Mouse (Mus musculus) ES-CJ7 (cell line): Measurements from ENCODE around the gene C1qtnf6.
A peak's percentile ranks its signal among the peaks of the same experiment; 100 is the strongest.

Source experiments
- DNase-seq: peaks from one replicate; pipeline ENCODE4 v3.0.0; 2011; ENCODE audit warnings: low read depth, low spot score

The C1qtnf6 gene

DNA sequence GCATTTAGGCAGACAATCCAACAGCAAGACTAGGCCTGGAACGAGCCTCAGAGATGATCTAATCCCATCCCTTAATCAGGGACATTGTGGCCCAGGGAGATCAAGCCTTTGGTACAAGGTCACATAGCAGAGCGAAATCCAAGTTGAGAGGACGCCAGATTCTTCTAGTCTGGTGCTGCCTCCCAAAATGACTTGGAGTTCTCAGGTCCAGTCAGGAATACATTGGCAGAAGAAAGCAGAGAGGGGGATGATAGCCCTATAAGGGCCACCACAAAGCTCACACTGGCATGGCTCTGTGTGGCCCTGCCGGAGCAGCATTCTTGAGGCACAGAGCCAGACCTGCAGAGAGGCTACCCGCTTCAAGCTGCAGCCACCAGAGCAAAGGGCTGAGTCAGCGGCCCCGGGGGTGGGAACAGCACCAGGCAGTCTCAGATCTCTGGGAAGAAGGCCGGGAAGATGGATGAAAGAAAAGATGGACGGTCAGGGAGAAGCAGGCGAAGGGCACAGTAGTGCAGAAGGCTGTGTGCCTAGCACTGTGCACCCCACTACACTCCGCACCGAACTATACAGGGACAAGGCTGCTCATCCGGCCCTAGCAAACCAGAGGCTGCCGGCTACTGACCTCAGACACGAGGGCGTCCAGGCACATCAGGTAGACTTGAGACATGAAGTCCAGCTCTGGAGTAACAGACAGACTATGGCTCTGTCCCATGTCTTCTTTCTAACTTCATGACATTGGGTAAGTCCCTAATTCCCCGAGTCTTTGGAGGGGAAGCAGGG is at the start of gene C1qtnf6:
TSS of gene C1qtnf6 (minus strand) at position 746 of the 780 bp plus-strand sequence.
- DNase-seq, result no peak

GRCm38 (mm10) chr15:78576284-78576810 is 45.1 kb upstream of the C1qtnf6 start:
- peak; percentile 47 for DNase-seq

DNA sequence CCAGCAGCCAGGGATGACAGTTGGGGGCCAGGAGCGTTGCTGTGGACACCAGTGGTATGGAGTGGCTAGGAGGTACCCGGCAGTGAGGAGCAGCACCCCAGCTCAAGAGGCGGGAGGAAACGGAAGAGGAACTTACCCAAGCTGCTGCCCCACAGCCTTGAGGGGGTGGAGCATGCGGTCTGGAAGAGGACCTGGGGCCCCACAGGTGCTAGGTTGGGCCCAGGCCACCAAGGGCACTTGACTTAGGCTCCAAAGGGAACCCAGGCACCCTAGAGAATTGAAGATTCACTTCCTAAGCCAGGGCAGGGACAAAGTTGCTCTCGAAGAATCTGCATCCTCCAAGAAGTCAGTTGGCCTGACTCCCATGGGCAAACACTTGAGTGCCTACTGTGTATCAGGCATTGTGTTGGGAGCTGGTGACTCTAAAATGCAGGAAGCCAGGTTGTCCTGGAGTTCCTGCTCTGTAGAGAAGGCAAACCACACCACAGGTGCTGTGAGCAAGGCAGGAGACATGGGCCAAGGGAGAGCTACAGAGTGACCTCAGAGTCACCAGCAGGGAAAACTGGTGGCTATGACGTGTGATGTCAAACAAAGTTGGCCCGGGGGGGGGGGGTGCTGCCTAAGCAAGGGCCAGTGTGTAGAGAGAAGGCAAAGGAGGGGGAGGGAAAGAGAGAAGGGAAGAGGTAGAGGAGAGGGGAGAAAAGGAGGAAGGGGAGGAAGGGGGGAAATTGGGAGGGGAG is 41.6 kb upstream of the C1qtnf6 start, which contains the start of gene Rac2:
TSS of gene Rac2 (minus strand) at position 126 of the 740 bp plus-strand sequence.
- DNase-seq, result no peak

DNA sequence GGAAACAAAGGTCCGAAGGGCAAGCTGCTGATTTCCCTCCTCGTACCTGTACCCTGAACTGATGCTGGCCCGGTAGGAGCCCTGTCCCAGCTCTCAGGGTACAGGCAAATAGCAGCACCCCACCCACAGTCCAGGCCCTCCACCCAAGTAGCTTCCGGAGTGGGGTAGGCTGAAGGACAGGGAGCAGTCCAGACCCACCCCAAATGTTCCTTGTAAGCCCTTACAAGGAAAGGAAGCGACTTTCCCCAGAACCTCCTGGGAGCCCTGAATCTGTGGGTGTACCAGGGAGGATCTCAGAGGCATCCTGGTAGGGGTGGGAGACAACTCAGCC is 41.0 kb upstream of the C1qtnf6 start:
- DNase-seq, result no peak

DNA sequence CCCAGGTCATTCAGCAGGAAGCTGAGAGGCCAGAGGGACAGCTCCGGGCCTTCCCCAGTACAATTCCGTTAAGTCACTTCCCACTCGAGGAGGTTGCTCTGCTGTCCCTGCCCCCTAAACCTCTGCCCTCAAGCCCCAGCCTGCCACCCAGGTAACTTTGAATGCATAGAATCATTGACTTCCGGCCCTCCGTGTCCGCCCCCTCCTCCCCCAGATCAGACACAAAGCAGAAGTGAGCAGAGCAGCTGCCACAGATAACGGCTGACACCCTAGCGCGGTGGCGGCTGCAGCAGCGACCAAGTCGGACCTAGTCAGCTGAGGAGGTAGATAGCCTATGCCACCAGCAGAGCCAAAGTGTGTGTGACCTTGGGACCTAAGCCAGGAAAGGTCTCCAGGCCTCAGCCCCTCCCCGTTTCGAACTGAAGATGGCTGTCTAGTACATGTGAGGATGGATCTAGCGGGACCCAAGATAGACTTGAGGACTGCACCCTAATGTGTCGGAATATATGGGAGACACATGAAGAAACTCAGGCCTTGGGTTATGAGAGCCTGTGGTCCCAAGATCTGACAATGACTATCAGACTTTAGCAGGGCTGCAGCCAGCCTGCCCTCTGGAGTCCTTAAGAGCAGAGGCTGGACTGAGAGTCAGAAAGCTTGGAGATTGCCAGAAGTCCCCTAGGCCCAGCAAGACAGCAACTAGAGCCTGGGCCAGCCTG is 40.5 kb upstream of the C1qtnf6 start:
- no peak for DNase-seq

DNA sequence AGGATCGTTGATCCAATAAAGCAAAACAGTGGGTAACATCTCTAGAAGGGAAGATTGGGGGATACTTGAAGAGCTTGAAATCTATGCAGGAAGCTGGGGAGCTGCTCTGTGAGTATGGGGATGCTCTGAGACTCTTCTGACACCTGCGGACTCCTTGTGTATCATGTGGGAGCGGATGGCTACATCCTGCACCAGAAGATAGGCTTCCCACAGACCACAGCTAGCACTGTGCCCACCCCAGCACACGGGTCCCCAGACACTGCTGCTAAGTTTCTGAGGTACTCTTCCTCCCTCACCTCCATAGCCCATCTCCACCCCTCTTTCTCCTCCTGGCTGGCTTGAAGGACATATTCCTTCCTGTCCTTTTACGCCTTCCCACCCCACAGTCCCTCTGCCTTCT is 39.0 kb upstream of the C1qtnf6 start:
- DNase-seq, result no peak

- DNase-seq, result no peak
These were observed 36.4 kb upstream of the C1qtnf6 start for GRCm38 (mm10) chr15:78567608-78568120.

DNA sequence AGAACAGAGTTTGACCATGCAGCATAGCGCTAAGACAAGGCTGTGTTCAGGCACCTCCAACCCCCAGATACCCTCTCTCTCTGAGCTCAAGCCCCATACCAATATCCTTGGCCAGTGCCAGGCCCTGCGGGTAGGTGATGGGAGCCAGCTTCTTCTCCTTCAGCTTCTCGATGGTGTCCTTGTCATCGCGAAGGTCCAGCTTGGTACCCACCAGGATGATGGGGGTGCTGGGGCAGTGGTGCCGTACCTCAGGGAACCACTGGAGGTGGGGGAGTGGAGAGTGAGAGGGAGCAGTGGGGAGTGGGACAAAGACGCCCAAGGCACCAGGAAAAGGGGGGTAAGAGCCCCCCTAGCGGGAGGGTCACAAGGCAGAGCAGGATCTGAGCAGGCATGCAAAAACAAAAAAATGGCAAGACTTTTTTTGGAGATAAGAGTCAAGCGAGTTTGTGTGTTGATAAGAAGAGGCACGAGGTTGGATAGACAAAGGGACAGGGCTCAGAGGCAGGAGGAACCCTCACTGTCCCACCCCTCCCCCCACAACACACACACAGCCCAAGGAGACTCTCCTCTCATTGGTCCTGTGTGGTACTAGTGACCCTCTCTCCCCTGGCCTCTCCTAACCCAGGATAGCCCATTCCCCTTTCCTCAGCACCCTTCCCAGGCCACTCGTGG is 33.7 kb upstream of the C1qtnf6 start:
- DNase-seq, result no peak

GRCm38 (mm10) chr15:78563937-78564336 is 32.7 kb upstream of the C1qtnf6 start:
- no peak for DNase-seq

- no peak for DNase-seq
These were observed 32.1 kb upstream of the C1qtnf6 start for GRCm38 (mm10) chr15:78563344-78563743.

DNA sequence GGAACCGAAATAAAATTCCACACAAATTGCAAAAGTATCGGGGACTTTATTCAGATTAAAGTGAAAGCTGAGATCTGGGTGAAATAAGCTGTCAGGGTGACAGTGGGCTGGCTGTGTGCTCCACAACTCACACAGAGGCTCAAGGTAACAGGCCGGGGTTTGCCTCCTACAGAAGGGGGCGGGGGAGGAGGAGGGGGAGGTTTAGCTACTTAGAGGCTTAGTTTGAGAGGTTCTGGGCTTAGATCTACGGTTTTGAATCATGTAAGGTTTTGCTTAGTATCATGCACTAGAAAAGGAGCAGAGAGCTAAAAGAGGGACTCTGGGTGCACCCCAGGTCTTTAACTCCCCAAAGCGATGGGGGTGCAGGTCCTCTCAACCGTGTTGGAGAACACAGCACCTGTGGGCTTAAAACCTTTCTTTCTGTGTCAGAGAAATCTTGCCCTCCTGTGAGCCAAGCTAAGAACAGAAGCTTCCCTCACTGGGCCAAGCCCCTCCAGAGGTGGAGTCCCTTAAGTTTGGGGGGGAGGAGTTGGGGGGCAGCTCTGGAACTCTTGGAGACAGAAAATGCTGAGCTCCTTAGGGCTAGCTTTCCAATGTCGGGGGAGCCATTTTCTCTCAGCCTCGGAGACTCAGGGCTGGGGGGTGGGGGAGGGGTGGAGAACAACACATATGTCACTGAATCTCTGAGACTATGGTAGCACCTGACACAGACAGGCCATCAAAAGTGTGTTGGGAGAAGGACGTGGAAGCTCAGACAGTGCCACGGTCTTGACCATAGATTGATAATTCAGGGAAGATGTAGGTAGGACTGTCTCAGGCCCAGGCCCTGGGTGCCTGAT is 28.1 kb upstream of the C1qtnf6 start:
- no peak for DNase-seq

DNA sequence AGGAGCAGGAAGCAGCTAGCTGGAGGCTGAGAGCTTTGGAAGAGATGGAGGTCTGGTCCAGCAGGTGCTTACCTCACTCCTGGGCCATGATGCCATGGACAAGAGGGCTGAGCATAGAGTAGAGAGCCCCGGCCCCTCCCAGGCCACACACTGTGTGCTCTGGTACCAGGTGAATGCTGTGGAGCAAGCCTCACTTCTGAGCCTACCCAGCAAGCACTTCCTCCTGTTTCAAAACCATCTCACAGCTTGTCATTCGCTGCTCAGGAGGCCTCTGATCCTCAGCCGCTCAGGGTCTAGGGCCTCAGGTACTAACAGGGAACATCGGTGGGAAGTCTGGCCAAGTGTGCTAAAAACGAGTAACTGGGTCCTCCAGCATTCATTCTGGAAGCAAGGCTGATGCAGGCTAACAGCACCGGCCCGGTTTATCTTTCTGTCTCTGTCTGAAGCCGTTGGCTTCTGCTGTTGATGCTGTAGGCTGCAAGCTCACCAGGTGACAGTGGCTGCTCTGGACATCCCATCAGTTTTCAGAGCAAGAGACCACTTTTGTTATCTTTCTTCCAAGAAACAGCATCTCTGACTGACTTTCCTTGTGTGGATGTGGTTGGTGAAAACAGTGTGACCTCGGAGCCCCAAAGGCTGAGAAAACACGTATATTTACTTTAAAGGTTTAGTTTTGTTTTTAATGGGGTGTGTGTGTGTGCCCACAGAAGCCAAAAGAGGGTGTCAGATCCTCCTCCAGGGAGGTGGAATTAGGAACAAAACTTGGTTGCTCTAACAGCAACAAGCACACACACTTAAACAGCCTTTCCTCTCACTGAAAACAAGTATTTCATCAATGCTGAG is 26.7 kb upstream of the C1qtnf6 start:
- DNase-seq, result no peak

DNA sequence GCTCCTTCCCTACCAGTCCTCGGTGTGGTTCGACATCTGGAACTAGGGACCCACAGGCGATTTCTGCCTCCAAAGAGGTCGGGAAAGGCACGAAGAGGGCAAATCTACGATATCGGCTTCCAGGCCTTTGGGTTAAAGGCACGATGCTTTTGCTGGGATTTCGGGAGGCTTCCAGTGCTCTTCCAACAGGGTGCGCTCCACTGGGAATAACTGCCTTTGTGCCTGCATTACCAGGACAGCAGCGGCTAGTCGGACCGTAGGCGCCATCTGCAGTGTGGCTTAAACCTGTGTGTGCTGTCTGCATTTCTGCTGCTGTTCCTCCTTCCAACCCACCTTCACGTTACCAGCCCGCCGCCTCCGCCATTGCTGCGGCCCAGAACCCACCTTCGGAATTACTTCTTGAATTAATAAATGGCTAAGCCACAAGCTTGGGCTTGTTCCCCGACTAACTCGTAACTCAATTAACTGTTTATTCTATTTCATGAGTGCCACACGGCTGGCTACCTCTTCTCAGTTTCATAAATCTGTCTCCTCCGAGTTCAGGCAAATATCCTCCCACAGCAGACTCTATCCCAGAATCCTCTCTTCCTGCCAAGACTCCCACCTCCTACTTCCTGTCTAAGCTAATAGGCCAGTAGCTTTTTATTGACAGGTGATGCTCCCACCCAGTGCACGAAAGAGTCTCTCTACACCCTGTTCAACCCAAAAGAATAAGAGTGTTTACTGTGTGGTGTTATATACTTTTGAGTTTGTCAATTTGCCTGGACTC is 23.5 kb upstream of the C1qtnf6 start:
- DNase-seq, result peak; percentile 72

DNA sequence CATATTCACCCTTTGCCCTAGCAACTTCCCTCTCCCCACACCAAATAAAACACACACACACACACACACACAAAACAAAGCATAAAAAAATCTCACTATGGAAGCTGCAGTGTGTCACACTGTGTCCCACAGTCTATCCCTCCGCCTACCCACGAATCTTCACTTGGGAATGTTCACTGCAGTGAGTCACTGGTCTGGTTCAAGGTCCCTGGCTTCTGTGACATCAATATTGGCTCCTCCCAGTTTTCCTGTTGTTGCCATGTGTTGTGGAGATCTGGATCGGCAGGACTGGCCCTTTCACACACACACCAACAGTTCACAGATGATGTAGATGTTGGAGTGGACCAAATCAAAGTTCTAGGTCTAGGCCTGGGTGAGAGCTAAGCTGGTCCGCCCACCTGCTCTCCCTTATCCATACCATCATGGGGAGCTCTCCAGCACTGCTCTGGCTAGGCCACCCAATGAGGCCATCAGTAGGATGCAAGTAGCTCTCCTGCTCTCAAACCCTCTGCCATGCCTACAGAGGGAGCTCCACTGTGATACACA is 18.0 kb upstream of the C1qtnf6 start:
- no peak for DNase-seq

DNA sequence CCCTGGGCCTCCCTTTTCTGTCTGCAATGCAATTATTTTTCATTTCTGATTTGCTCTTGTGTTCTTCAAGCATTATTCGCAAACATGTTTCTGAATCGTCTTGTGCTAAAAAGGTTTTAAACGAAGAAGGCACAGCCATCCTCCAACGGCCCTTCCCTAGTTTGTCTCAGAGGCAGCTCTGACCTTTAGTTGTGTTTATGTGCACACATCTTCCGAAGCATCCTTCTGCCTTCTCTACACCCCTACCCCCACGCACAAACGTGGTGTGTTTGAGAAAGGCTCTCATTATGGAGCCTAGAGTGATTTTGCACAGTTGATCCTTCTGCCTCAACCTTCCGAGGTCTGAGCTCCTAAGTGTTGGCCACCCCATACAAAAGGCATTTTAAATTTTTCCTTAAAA is 17.5 kb upstream of the C1qtnf6 start:
- DNase-seq, result no peak

GRCm38 (mm10) chr15:78548336-78548665 is 17.1 kb upstream of the C1qtnf6 start:
- DNase-seq, result no peak

DNA sequence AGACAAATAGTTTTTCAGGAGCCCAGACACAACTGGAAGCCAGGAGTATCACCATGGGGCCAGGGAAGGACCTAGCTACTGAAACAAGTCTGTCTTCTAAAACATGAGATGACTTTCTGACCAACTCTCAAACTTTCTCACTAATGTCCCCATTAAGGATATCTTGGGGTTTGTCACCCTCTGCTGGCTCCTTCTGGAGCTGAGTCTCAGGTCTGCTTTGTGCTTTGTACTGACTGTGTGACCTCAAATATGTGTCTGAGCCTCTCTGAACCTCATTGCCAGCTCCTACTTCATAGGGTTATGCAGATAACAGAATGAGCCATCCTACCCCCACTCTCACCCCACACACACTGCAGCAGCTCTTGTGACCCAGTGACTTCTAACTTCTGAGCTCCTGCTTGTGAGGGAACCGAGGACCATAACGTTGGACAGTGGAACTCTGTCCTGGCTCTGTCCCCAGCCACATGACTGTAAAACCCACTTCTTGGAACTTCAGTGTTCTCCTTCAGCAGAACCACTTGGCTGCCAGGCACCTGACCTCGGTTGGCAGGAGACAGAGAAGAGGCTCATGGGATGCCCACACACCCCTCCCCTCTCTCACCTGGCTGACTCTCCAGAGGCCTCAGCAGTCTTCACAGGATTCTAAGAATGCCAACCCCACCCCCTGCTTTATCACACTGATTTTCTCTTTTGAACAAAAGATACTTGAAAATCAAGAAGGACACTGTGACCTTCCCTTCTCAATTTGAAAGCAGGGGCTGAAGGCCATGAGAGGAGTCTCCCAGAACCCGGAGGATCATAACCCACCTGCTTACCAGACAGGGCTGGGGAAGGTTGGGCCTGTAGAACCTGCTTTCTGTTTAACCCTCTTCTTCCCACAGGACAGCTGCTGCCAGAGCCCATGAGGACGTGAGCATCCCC is 16.5 kb upstream of the C1qtnf6 start:
- DNase-seq, result peak; percentile 75

GRCm38 (mm10) chr15:78546060-78546459 is 14.8 kb upstream of the C1qtnf6 start:
- no peak for DNase-seq
